Mouse (Mus musculus) 3T3-L1 (cell line): Measurements from ENCODE around the gene Drd4.

Experiments
- DNase-seq: peaks from one replicate; pipeline ENCODE4 v3.0.0-alpha.2; 2015; ENCODE audit warnings: low read depth, low spot score

Gene Drd4

GRCm38 (mm10) chr7:141335044-141335579 lies 43.3 kb downstream of the Drd4 start:
- no peak for DNase-seq

- DNase-seq, result no peak
Observed at GRCm38 (mm10) chr7:141335682-141336081, 43.9 kb downstream of the Drd4 start.

GRCm38 (mm10) chr7:141336296-141336695 lies 44.5 kb downstream of the Drd4 start:
- DNase-seq, result no peak

- DNase-seq, result peak; percentile 16
Observed at GRCm38 (mm10) chr7:141337716-141338416, 46.1 kb downstream of the Drd4 start.

- DNase-seq, result no peak
Observed at GRCm38 (mm10) chr7:141338576-141339131, 46.8 kb downstream of the Drd4 start, which contains the start of gene Eps8l2. TSS of gene Eps8l2 (plus strand) at chr7:141338880.

GRCm38 (mm10) chr7:141339215-141339920 lies 47.6 kb downstream of the Drd4 start:
- DNase-seq, result no peak

GRCm38 (mm10) chr7:141340023-141340422 lies 48.2 kb downstream of the Drd4 start:
- DNase-seq, result peak; percentile 44

- DNase-seq, result no peak
Observed at GRCm38 (mm10) chr7:141340476-141340875, 48.7 kb downstream of the Drd4 start.

GRCm38 (mm10) chr7:141341689-141342226 lies 50.0 kb downstream of the Drd4 start:
- no peak for DNase-seq

GRCm38 (mm10) chr7:141343230-141343629 lies 51.4 kb downstream of the Drd4 start:
- no peak for DNase-seq

GRCm38 (mm10) chr7:141343696-141344095 lies 51.9 kb downstream of the Drd4 start:
- no peak for DNase-seq

- no peak for DNase-seq
Observed at GRCm38 (mm10) chr7:141344787-141345186, 53.0 kb downstream of the Drd4 start.
